Mouse (Mus musculus): Measurements from ENCODE around the gene Gm37240. TPM values are rescaled to one million over a fixed set of nuclear protein-coding genes. Genes with fewer than 3 reads are reported as not detected.
"Not testable (repeated sequence)": the region's sequence is repeated elsewhere in the genome, so short reads cannot be mapped to it uniquely, and the experiment has no call there.

Gm37240 gene
- polyA plus RNA-seq, 1 experiment, result 1.0 TPM

DNA sequence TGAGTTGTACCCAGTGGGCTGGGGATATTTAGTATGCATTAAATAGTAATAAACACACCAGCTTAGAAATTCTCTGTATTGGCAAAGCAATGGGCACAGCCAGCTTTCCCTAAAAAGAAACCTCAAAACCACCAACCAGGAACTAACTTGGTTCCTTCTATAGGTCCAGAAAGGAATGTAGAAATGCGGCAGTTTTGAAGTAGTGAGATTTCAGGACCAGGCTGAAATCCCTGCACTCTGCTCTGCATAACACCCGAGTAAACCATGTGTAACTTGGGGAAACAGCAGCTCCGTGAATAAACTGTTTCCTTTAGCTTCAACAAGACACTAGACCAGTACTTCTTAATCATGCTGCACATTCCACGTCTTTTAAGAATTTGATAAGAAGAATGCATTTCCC lies 1306.6 kb downstream of the Gm37240 start:
- Histone ChIP-seq H3K4me3 (replicated peaks; ENCODE audit: control insufficient read depth, low read depth, low read length) (no peak overlapping the region), H3K27ac (ENCODE audit: control insufficient read depth, insufficient read depth, low read depth, low read length, poor library complexity) (no peak overlapping the region), H3K4me1 (ENCODE audit: control insufficient read depth, insufficient read depth, low read length) (no peaks in the 10 kb centered on the region; the same call in none of the 2 replicates)
- no peak for TF ChIP-seq POLR2A (IDR thresholded peaks at IDR 0.05; ENCODE audit: borderline replicate concordance, control insufficient read depth, low read depth, low read length)
- WGBS, result 13% methylated on average over 4 of the region's 4 CpGs

DNA sequence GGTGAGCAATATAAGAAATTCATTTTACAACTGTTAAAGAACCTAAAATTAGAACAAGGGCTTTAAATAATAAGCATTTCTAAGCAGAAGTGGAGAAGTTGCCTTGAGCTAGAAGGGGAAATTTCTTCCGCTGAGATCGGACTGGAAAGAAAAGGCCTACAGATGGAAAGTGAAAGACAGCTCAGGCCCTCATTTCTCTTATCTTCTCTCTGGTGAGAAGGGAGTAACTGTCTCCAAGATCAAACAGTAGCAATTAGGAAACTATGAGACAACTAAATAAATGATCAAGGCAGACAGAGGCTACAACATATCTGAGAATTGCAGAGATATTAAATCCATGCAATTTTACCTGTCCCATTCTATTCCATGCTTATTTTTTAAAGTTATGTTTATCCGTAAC lies 1316.8 kb downstream of the Gm37240 start:
- no peak for TF ChIP-seq CTCF (IDR thresholded peaks at IDR 0.05; ENCODE audit: control insufficient read depth, insufficient read depth, low read length)
- no peak for TF ChIP-seq POLR2A (IDR thresholded peaks at IDR 0.05; ENCODE audit: borderline replicate concordance, control insufficient read depth, low read depth, low read length)
- peaks cover 2% of the 10 kb centered on the region; the same call in 1 of the 2 replicates for H3K4me1 ChIP-seq (ENCODE audit: control insufficient read depth, insufficient read depth, low read length)
- 39% methylated on average over 3 of the region's 3 CpGs for WGBS
- H3K27ac ChIP-seq (ENCODE audit: control insufficient read depth, insufficient read depth, low read depth, low read length, poor library complexity), result no peak overlapping the region
- no peak overlapping the region for H3K4me3 ChIP-seq (replicated peaks; ENCODE audit: control insufficient read depth, low read depth, low read length)

DNA sequence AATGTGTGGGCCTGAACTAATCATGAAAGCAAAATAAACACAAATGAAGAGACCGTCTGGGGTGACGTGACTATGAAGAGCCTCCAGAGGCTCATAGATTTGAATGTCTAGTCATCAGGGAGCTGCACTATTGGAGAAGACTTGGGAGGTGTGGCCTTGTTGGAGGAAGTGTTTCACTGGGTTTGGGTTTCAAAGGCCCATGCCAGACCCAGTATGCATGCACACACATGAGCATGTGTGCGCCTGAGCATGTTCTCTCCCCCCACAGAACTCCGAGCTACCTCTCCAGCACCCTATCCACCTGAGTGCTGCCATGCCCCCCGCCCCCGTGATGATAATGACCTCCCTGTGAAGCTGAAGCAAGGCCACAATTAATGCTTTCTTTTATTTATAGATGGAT lies 1317.7 kb downstream of the Gm37240 start:
- H3K27ac ChIP-seq (ENCODE audit: control insufficient read depth, insufficient read depth, low read depth, low read length, poor library complexity), result no peak overlapping the region
- 77% methylated on average over 6 of the region's 6 CpGs for WGBS
- no peak overlapping the region for H3K4me3 ChIP-seq (replicated peaks; ENCODE audit: control insufficient read depth, low read depth, low read length)
- no peak for TF ChIP-seq POLR2A (IDR thresholded peaks at IDR 0.05; ENCODE audit: borderline replicate concordance, control insufficient read depth, low read depth, low read length)
- TF ChIP-seq CTCF (IDR thresholded peaks at IDR 0.05; ENCODE audit: control insufficient read depth, insufficient read depth, low read length), result no peak
- H3K4me1 ChIP-seq (ENCODE audit: control insufficient read depth, insufficient read depth, low read length), result peaks cover 2% of the 10 kb centered on the region; the same call in 1 of the 2 replicates

DNA sequence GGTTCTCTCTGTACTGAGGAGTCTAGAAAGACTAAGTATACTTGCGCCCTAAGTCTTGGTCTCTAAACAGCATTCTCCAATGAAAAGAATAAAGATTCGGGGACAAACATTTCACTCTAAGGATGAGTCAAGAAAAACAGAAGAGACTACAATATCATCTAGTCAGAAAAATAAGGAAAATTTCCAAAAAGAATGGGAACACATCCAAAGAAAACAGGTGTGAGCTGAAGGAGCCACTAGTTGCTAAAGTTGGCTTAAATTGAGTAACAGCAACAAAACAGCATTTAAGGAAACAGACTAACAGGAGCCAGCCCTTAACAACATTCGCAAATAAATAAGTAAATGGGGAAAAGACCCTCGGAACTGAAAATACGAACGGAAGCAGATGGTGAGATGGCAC lies 1318.8 kb downstream of the Gm37240 start:
- H3K4me3 ChIP-seq (replicated peaks; ENCODE audit: control insufficient read depth, low read depth, low read length), result no peak overlapping the region
- no peak for TF ChIP-seq POLR2A (IDR thresholded peaks at IDR 0.05; ENCODE audit: borderline replicate concordance, control insufficient read depth, low read depth, low read length)
- no peak for TF ChIP-seq CTCF (IDR thresholded peaks at IDR 0.05; ENCODE audit: control insufficient read depth, insufficient read depth, low read length)
- 91% methylated on average over 6 of the region's 6 CpGs for WGBS
- H3K27ac ChIP-seq (ENCODE audit: control insufficient read depth, insufficient read depth, low read depth, low read length, poor library complexity), result no peak overlapping the region
- peaks cover 2% of the 10 kb centered on the region; the same call in 1 of the 2 replicates for H3K4me1 ChIP-seq (ENCODE audit: control insufficient read depth, insufficient read depth, low read length)

DNA sequence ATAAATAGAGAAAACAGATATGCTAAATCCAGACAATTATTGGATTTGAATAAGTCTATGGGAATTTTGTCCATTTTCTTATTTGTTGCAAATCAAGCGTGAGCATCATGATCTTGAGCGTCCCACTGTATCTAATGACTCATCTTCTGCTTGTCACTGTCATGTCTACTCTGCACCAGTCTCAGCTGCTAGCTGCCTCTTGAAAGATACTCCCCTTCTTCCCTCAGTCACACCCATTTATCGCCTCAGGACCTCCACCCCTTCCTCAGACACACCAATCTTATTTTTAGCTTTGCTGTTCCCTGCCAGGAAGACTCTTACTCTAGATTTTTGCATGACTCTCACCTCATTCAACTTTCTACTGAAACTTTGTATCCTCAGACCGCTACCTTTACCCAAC lies 1323.9 kb downstream of the Gm37240 start:
- TF ChIP-seq POLR2A (IDR thresholded peaks at IDR 0.05; ENCODE audit: borderline replicate concordance, control insufficient read depth, low read depth, low read length) (no peak), CTCF (IDR thresholded peaks at IDR 0.05; ENCODE audit: control insufficient read depth, insufficient read depth, low read length) (no peak)
- no peaks in the 10 kb centered on the region; the same call in 1 of the 2 replicates for H3K4me1 ChIP-seq (ENCODE audit: control insufficient read depth, insufficient read depth, low read length)
- 69% methylated on average over 4 of the region's 4 CpGs for WGBS
- no peak overlapping the region for H3K27ac ChIP-seq (ENCODE audit: control insufficient read depth, insufficient read depth, low read depth, low read length, poor library complexity)
- no peak overlapping the region for H3K4me3 ChIP-seq (replicated peaks; ENCODE audit: control insufficient read depth, low read depth, low read length)

DNA sequence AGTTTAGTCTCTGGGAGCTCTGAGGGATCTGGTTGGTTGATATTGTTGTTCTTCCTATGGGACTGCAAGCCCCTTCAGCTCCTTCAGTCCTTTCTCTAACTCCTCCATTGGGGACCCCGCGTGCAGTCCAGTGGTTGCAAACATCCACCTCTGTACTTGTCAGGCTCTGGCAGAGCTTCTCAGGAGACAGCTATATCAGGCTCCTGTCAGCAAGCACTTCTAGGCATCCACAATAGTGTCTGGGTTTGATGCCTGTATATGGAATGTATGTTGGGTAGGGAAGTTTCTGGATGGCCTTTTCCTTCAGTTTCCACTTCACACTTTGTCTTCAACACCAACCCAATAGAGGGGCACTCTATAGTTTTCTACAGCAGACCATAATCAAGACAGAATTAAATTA lies 1324.4 kb downstream of the Gm37240 start:
- not testable (repeated sequence) for H3K4me1 ChIP-seq (ENCODE audit: control insufficient read depth, insufficient read depth, low read length); H3K27ac ChIP-seq (ENCODE audit: control insufficient read depth, insufficient read depth, low read depth, low read length, poor library complexity); H3K4me3 ChIP-seq (replicated peaks; ENCODE audit: control insufficient read depth, low read depth, low read length)
- 94% methylated on average over 2 of the region's 2 CpGs for WGBS

DNA sequence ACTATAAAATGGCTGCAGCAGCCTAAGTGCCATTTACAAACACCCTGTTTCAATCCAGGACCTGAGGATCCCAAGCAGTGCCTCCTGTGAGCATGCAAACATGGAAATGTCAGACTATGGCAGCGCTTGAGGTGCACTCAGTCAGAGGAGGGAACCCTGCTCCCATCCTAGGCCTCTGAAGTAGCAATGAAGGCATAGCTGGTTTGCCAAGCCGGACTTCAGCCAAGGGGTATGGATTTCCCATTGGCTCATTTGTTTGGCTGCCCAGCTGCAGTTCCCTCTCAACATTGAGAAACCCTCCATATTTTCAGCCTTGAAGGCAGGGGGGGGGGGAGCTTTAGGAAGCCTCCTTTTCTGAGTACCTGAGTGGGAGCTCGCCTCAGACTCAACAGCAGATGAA lies 1329.0 kb downstream of the Gm37240 start:
- no peaks in the 10 kb centered on the region; the same call in 1 of the 2 replicates for H3K4me1 ChIP-seq (ENCODE audit: control insufficient read depth, insufficient read depth, low read length)
- TF ChIP-seq CTCF (IDR thresholded peaks at IDR 0.05; ENCODE audit: control insufficient read depth, insufficient read depth, low read length), result no peak
- TF ChIP-seq POLR2A (IDR thresholded peaks at IDR 0.05; ENCODE audit: borderline replicate concordance, control insufficient read depth, low read depth, low read length), result no peak
- H3K27ac ChIP-seq (ENCODE audit: control insufficient read depth, insufficient read depth, low read depth, low read length, poor library complexity), result no peak overlapping the region
- H3K4me3 ChIP-seq (replicated peaks; ENCODE audit: control insufficient read depth, low read depth, low read length), result no peak overlapping the region
- 88% methylated on average over 3 of the region's 3 CpGs for WGBS

DNA sequence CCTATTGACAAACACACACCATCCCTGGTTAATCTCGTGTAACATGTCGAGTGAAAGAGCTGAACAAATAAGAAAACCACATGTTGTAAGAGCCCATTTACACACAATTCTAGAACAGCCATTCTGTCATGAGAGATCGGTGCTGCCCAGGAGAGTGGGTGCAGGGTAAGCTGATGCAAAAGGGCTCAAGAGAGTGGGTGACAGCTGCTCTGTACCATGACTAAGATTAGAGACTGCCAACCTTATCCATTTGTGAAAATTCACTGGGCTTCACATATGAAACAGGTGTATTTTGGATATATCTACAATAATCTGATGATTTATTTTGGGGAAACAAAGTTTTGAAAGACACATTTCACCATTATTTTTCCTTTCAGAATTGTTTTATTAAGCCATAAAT lies 1331.5 kb downstream of the Gm37240 start:
- no peak overlapping the region for H3K27ac ChIP-seq (ENCODE audit: control insufficient read depth, insufficient read depth, low read depth, low read length, poor library complexity)
- WGBS, result 69% methylated on average over 3 of the region's 3 CpGs

DNA sequence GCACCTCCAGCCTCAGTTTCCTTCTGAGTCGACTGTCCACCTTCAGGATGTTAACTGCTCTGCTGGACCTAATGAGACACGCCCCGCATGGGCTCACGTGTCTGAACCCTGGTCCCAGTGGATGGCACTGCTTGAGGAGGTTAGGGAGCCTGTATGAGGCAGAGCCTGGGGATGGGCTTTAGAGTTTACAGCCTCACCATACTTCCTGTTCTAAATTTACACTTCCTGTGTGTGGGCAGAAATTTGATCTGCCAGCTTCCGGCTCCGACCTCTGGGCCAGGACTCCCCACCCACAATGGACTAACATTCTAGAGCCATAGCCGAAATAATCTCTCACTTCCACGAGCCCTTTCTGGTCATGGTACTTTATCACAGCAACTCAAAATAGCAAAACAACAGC lies 1340.1 kb downstream of the Gm37240 start:
- H3K4me3 ChIP-seq (replicated peaks; ENCODE audit: control insufficient read depth, low read depth, low read length), result no peak overlapping the region
- no peak overlapping the region for H3K27ac ChIP-seq (ENCODE audit: control insufficient read depth, insufficient read depth, low read depth, low read length, poor library complexity)
- 36% methylated on average over 8 of the region's 8 CpGs for WGBS
- H3K4me1 ChIP-seq (ENCODE audit: control insufficient read depth, insufficient read depth, low read length), result peaks cover 3% of the 10 kb centered on the region
- TF ChIP-seq CTCF (IDR thresholded peaks at IDR 0.05; ENCODE audit: control insufficient read depth, insufficient read depth, low read length) (no peak), POLR2A (IDR thresholded peaks at IDR 0.05; ENCODE audit: borderline replicate concordance, control insufficient read depth, low read depth, low read length) (no peak)

More for the DNA sequence above, 1331.5 kb downstream of the Gm37240 start:
- Histone ChIP-seq H3K4me1 (ENCODE audit: control insufficient read depth, insufficient read depth, low read length) (no peaks in the 10 kb centered on the region; the same call in 1 of the 2 replicates), H3K4me3 (replicated peaks; ENCODE audit: control insufficient read depth, low read depth, low read length) (no peak overlapping the region)
- TF ChIP-seq POLR2A (IDR thresholded peaks at IDR 0.05; ENCODE audit: borderline replicate concordance, control insufficient read depth, low read depth, low read length) (no peak), CTCF (IDR thresholded peaks at IDR 0.05; ENCODE audit: control insufficient read depth, insufficient read depth, low read length) (no peak)
